Mouse (Mus musculus): ENCODE results near the gene Erbb3.

GRCm38 (mm10) chr10:128592797-128593196 lies 3.3 kb upstream of the Erbb3 start:
- TF ChIP-seq CTCF (conservative IDR thresholded peaks at IDR 0.05; ENCODE audit: insufficient read depth, insufficient read length, low read depth, low read length) (no peak), POLR2A (IDR thresholded peaks at IDR 0.05; ENCODE audit: low read depth, low read length) (no peak)
